Mouse (Mus musculus) B cell, adult 67 days (primary cell): ENCODE data around the gene Kcnj3. TPM values are rescaled to one million over a fixed set of nuclear protein-coding genes. Genes with fewer than 3 reads are reported as not detected.

Experiments
- total RNA-seq, 2 experiments: library from RNA; stranded (reverse); gene quantifications; 4 replicates each; pipeline ENCODE4 v1.2.4; 2023

The Kcnj3 gene
- total RNA-seq, result not detected

GRCm38 (mm10) chr2:55435721-55436260 is at the start of gene Kcnj3:
Gene Kcnj3, plus strand, starts transcription at chr2:55435970.

